Mouse (Mus musculus): ENCODE data around the gene Bmp5.
A peak's percentile ranks its signal among the peaks of the same experiment; 100 is the strongest.
"Not testable (repeated sequence)": the region's sequence is repeated elsewhere in the genome, so short reads cannot be mapped to it uniquely, and the experiment has no call there.

The Bmp5 gene

GRCm38 (mm10) chr9:75775129-75775845 lies at the start of gene Bmp5:
Gene Bmp5 (plus strand): TSS chr9:75775364.
- no peak for DNase-seq (ENCODE audit: low read depth)

- DNase-seq (ENCODE audit: low read depth), result peak; percentile 47
Observed at GRCm38 (mm10) chr9:75760075-75760474, 15.1 kb upstream of the Bmp5 start.

- no peak for DNase-seq (ENCODE audit: low read depth)
Observed at GRCm38 (mm10) chr9:75761567-75761966, 13.6 kb upstream of the Bmp5 start.

GRCm38 (mm10) chr9:75762487-75762886 lies 12.7 kb upstream of the Bmp5 start:
- DNase-seq (ENCODE audit: low read depth), result peak; percentile 69

- DNase-seq (ENCODE audit: low read depth), result no peak
Observed at GRCm38 (mm10) chr9:75764792-75765191, 10.4 kb upstream of the Bmp5 start.

- DNase-seq (ENCODE audit: low read depth), result no peak
Observed at GRCm38 (mm10) chr9:75766521-75766920, 8.6 kb upstream of the Bmp5 start.

GRCm38 (mm10) chr9:75769042-75769441 lies 6.1 kb upstream of the Bmp5 start:
- DNase-seq (ENCODE audit: low read depth), result no peak

- DNase-seq (ENCODE audit: low read depth), result no peak
Observed at GRCm38 (mm10) chr9:75776153-75776552, 989 bp downstream of the Bmp5 start.

GRCm38 (mm10) chr9:75778762-75779346 lies 3.7 kb downstream of the Bmp5 start:
- no peak for DNase-seq (ENCODE audit: low read depth)

- DNase-seq (ENCODE audit: low read depth), result no peak
Observed at GRCm38 (mm10) chr9:75780558-75781276, 5.6 kb downstream of the Bmp5 start.

GRCm38 (mm10) chr9:75781600-75781999 lies 6.4 kb downstream of the Bmp5 start:
- no peak for DNase-seq (ENCODE audit: low read depth)

- no peak for DNase-seq (ENCODE audit: low read depth)
Observed at GRCm38 (mm10) chr9:75783573-75783972, 8.4 kb downstream of the Bmp5 start.

- DNase-seq (ENCODE audit: low read depth), result no peak
Observed at GRCm38 (mm10) chr9:75785959-75786358, 10.8 kb downstream of the Bmp5 start.

- no peak for DNase-seq (ENCODE audit: low read depth)
Observed at GRCm38 (mm10) chr9:75787121-75787520, 12.0 kb downstream of the Bmp5 start.

GRCm38 (mm10) chr9:75789879-75790428 lies 14.8 kb downstream of the Bmp5 start:
- DNase-seq (ENCODE audit: low read depth), result no peak

GRCm38 (mm10) chr9:75804940-75805339 lies 29.8 kb downstream of the Bmp5 start:
- DNase-seq (ENCODE audit: low read depth), result no peak

- DNase-seq (ENCODE audit: low read depth), result not testable (repeated sequence)
Observed at GRCm38 (mm10) chr9:75808179-75808578, 33.0 kb downstream of the Bmp5 start.

- DNase-seq (ENCODE audit: low read depth), result no peak
Observed at GRCm38 (mm10) chr9:75808659-75809058, 33.5 kb downstream of the Bmp5 start.

- peak; percentile 4 for DNase-seq (ENCODE audit: low read depth)
Observed at GRCm38 (mm10) chr9:75815161-75815560, 40.0 kb downstream of the Bmp5 start.

GRCm38 (mm10) chr9:75818400-75818799 lies 43.2 kb downstream of the Bmp5 start:
- no peak for DNase-seq (ENCODE audit: low read depth)

GRCm38 (mm10) chr9:75832468-75832867 lies 57.3 kb downstream of the Bmp5 start:
- no peak for DNase-seq (ENCODE audit: low read depth)

- DNase-seq (ENCODE audit: low read depth), result no peak
Observed at GRCm38 (mm10) chr9:75833189-75833732, 58.1 kb downstream of the Bmp5 start.

- DNase-seq (ENCODE audit: low read depth), result no peak
Observed at GRCm38 (mm10) chr9:75839450-75839849, 64.3 kb downstream of the Bmp5 start.

All from NIH3T3 (cell line).